Mouse (Mus musculus) liver, embryonic 14 days (tissue): Measurements from ENCODE around the gene Mill1. TPM values are rescaled to one million over a fixed set of nuclear protein-coding genes. Genes with fewer than 3 reads are reported as not detected.

ENCODE experiments used
- polyA plus RNA-seq: library from polyadenylated mRNA; depleted of rRNA; stranded (reverse); fragments of >200 nt; gene quantifications from 2 replicates; pipeline ENCODE4 v1.2.3, GENCODE M21; 2012; rRNA removed

Gene Mill1
- polyA plus RNA-seq = not detected in 2 replicates

DNA sequence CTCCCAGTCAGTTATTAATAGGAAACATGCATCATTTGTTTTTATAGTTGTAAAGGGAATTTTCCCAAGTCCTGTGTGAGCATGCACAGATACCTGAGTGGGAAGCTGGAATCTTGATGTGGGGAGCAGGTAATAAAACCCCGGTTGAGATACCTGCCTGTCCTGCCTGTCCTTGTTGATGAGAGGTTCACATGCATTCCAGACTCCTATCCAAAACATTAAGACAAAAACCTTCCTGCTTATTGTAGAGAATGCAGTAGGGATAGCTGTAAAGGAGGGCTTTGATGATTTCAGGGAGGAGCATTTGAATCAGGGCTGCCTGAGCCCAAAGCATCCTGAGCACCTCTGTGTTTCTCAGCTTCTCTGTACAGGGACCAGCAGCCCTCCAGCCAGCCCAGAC lies at the start of gene Mill1:
Gene Mill1 (plus strand): TSS at position 301 of the 400 bp plus-strand sequence.

Other genes starting within 250 kb of the Mill1 start
- not detected in 2 replicates for gene Ceacam13, start 235.5 kb upstream of the Mill1 start, polyA plus RNA-seq
- gene Ceacam12, start 179.4 kb upstream of the Mill1 start, polyA plus RNA-seq = 0.12 and 0.33 TPM in 2 replicates
- not detected in 2 replicates for gene Igfl3, start 68.9 kb upstream of the Mill1 start, polyA plus RNA-seq
- gene Psg18, start 109.7 kb downstream of the Mill1 start, polyA plus RNA-seq = 0.07 and 0.25 TPM in 2 replicates
- gene Psg28, start 186.7 kb downstream of the Mill1 start, polyA plus RNA-seq = 0.02 and 0.09 TPM in 2 replicates
- gene Psg26, start 238.8 kb downstream of the Mill1 start, polyA plus RNA-seq = 0.02 TPM in 1 of 2 replicates, not detected in the other